23 mouse cellular contexts compared by ENCODE assay signal in genomic region chr1:184061901-184062300, GRCm38 (mm10). TPM values are rescaled to one million over a fixed set of nuclear protein-coding genes. Genes with fewer than 3 reads are reported as not detected.
DNase-seq lines count a peak whose midpoint lies in the region; ATAC-seq and TF ChIP-seq lines count a peak whose summit lies in the region.
"Had no signal": no experiment of that assay in that cellular context is flagged by ENCODE, and none has a peak within 500 bp of the region (broad histone marks: within the 10 kb centered on the region; RNA-seq: fewer than 3 reads in every experiment).

No protein-coding gene starts in this region.

- WGBS in heart, embryonic 12.5 days = 84% methylated on average over 1 of the region's 1 CpGs
- 80% methylated on average over 1 of the region's 1 CpGs for WGBS in intestine, embryonic 14.5 days
- WGBS in intestine, postnatal 0 days = 68% methylated on average over 1 of the region's 1 CpGs
- WGBS in lung, postnatal 0 days = 78% methylated on average over 1 of the region's 1 CpGs
- 76% methylated on average over 1 of the region's 1 CpGs for WGBS in small intestine, adult 2 months

- H3K36me3 ChIP-seq in heart, embryonic 12.5 days = no peaks in the 10 kb centered on the region
- H3K36me3 ChIP-seq in intestine, embryonic 14.5 days (ENCODE audit: control insufficient read depth, insufficient read depth, low read length) = no peaks in the 10 kb centered on the region
- H3K36me3 ChIP-seq in intestine, postnatal 0 days (ENCODE audit: control insufficient read depth, insufficient read depth) = no peaks in the 10 kb centered on the region
- no peaks in the 10 kb centered on the region for H3K36me3 ChIP-seq in lung, postnatal 0 days (ENCODE audit: insufficient read depth, low read length)
- H3K36me3 ChIP-seq in small intestine, adult 2 months (ENCODE audit: control insufficient read depth, insufficient read depth, low read length) = no peaks in the 10 kb centered on the region
- H3K36me3 ChIP-seq: embryonic facial prominence, embryonic 10.5 days; forebrain, embryonic 10.5 days; G1E; hindbrain, embryonic 15.5 days; limb, embryonic 15.5 days; midbrain, embryonic 12.5 days had no signal

- H3K9me3 ChIP-seq in heart, embryonic 12.5 days (replicated peaks) = no peaks in the 10 kb centered on the region
- no peaks in the 10 kb centered on the region for H3K9me3 ChIP-seq in intestine, embryonic 14.5 days (ENCODE audit: control insufficient read depth, low read length)
- H3K9me3 ChIP-seq in intestine, postnatal 0 days (ENCODE audit: control insufficient read depth) = no peaks in the 10 kb centered on the region
- no peaks in the 10 kb centered on the region for H3K9me3 ChIP-seq in lung, postnatal 0 days (ENCODE audit: low read length)
- H3K9me3 ChIP-seq: embryonic facial prominence, embryonic 10.5 days; forebrain, embryonic 10.5 days; hindbrain, embryonic 15.5 days; limb, embryonic 15.5 days; midbrain, embryonic 12.5 days had no signal

- intact Hi-C loops in heart, postnatal 25 days (cut with DNase I) = no loop called here

- peak overlapping the region; percentile 67; the same call in 1 of the 2 replicates for H3K27ac ChIP-seq in heart, embryonic 12.5 days (ENCODE audit: poor library complexity, severe bottlenecking)
- H3K27ac ChIP-seq in intestine, embryonic 14.5 days (ENCODE audit: low read depth) = peak overlapping the region; percentile 73; the same call in 1 of the 2 replicates
- no peak overlapping the region for H3K27ac ChIP-seq in intestine, postnatal 0 days (ENCODE audit: low read depth, low read length)
- H3K27ac ChIP-seq in lung, postnatal 0 days (ENCODE audit: low read length) = peak overlapping the region; percentile 84
- 0 out of 2 replicates have a peak overlapping the region, but pooled peaks have one; percentile 12 for H3K27ac ChIP-seq in small intestine, adult 2 months (ENCODE audit: insufficient read depth, low read depth, low read length)
- H3K27ac ChIP-seq: embryonic facial prominence, embryonic 10.5 days; forebrain, embryonic 10.5 days; hindbrain, embryonic 15.5 days; limb, embryonic 15.5 days; midbrain, embryonic 12.5 days had no signal

- no peak overlapping the region for H3K4me2 ChIP-seq in heart, embryonic 12.5 days
- H3K4me2 ChIP-seq in intestine, embryonic 14.5 days (ENCODE audit: low read length) = no peak overlapping the region
- H3K4me2 ChIP-seq in intestine, postnatal 0 days (replicated peaks; ENCODE audit: low read depth) = no peak overlapping the region
- H3K4me2 ChIP-seq in lung, postnatal 0 days (replicated peaks; ENCODE audit: low read depth, low read length) = no peak overlapping the region
- H3K4me2 ChIP-seq: hindbrain, embryonic 15.5 days; limb, embryonic 15.5 days; midbrain, embryonic 12.5 days had no signal

- H3K4me1 ChIP-seq in heart, embryonic 12.5 days (replicated peaks) = peaks cover 63% of the 10 kb centered on the region
- peaks cover 33% of the 10 kb centered on the region for H3K4me1 ChIP-seq in intestine, embryonic 14.5 days (replicated peaks; ENCODE audit: control insufficient read depth, insufficient read depth, low read length)
- H3K4me1 ChIP-seq in intestine, postnatal 0 days (replicated peaks; ENCODE audit: control insufficient read depth, insufficient read depth, low read length) = no peaks in the 10 kb centered on the region
- H3K4me1 ChIP-seq in lung, postnatal 0 days (ENCODE audit: insufficient read depth, low read depth, low read length) = peaks cover 13% of the 10 kb centered on the region; the same call in 1 of the 2 replicates
- peaks cover 4% of the 10 kb centered on the region; the same call in 1 of the 2 replicates for H3K4me1 ChIP-seq in small intestine, adult 2 months (ENCODE audit: control insufficient read depth, insufficient read depth, insufficient read length, low read length)

- TF ChIP-seq EP300 in lung, postnatal 0 days (IDR thresholded peaks at IDR 0.05) = no peak

- H3K9ac ChIP-seq in heart, embryonic 12.5 days = no peak overlapping the region
- no peak overlapping the region for H3K9ac ChIP-seq in intestine, embryonic 14.5 days (ENCODE audit: low read length)
- no peak overlapping the region for H3K9ac ChIP-seq in intestine, postnatal 0 days (ENCODE audit: low read depth, low read length)
- no peak overlapping the region for H3K9ac ChIP-seq in lung, postnatal 0 days (replicated peaks; ENCODE audit: low read depth)
- H3K9ac ChIP-seq: hindbrain, embryonic 15.5 days; limb, embryonic 15.5 days; midbrain, embryonic 12.5 days had no signal

- no peak for ATAC-seq in heart, embryonic 12.5 days (ENCODE audit: insufficient number of reproducible peaks, low FRiP score)
- no peak for ATAC-seq in intestine, embryonic 14.5 days (replicated peaks; ENCODE audit: low FRiP score, low TSS enrichment, low read depth)
- ATAC-seq in intestine, postnatal 0 days = no peak
- ATAC-seq in lung, postnatal 0 days = no peak
- ATAC-seq: forebrain, embryonic 16.5 days had no signal

- no peak for TF ChIP-seq POLR2A in small intestine, adult 2 months (IDR thresholded peaks at IDR 0.05; ENCODE audit: low read depth, low read length)

- no peak overlapping the region for H3K4me3 ChIP-seq in heart, embryonic 12.5 days
- no peak overlapping the region for H3K4me3 ChIP-seq in intestine, embryonic 14.5 days (ENCODE audit: low read depth, low read length)
- no peak overlapping the region for H3K4me3 ChIP-seq in intestine, postnatal 0 days (ENCODE audit: low read depth, low read length)
- no peak overlapping the region for H3K4me3 ChIP-seq in lung, postnatal 0 days (ENCODE audit: low read depth, low read length)
- H3K4me3 ChIP-seq in small intestine, adult 2 months (ENCODE audit: low read depth, low read length) = no peak overlapping the region
- H3K4me3 ChIP-seq: embryonic facial prominence, embryonic 10.5 days; forebrain, embryonic 10.5 days; hindbrain, embryonic 15.5 days; limb, embryonic 15.5 days; midbrain, embryonic 12.5 days had no signal

- no peak for TF ChIP-seq CTCF in intestine, postnatal 0 days (IDR thresholded peaks at IDR 0.05; ENCODE audit: low read depth)
- TF ChIP-seq CTCF in lung, postnatal 0 days (IDR thresholded peaks at IDR 0.05) = no peak
- no peak for TF ChIP-seq CTCF in small intestine, adult 2 months (IDR thresholded peaks at IDR 0.05; ENCODE audit: extremely low read depth, insufficient read length, insufficient replicate concordance, low read depth, low read length)

- no peaks in the 10 kb centered on the region for H3K27me3 ChIP-seq in heart, embryonic 12.5 days (replicated peaks)
- no peaks in the 10 kb centered on the region for H3K27me3 ChIP-seq in intestine, embryonic 14.5 days (replicated peaks; ENCODE audit: control insufficient read depth, insufficient read depth, low read length)
- no peaks in the 10 kb centered on the region for H3K27me3 ChIP-seq in intestine, postnatal 0 days (replicated peaks; ENCODE audit: control insufficient read depth, insufficient read depth, low read length)
- no peaks in the 10 kb centered on the region for H3K27me3 ChIP-seq in lung, postnatal 0 days (replicated peaks; ENCODE audit: insufficient read depth, low read length)
- no peaks in the 10 kb centered on the region for H3K27me3 ChIP-seq in small intestine, adult 2 months (ENCODE audit: control insufficient read depth, insufficient read depth, low read length)
- H3K27me3 ChIP-seq: CH12.LX; hindbrain, embryonic 15.5 days; limb, embryonic 15.5 days; midbrain, embryonic 12.5 days; Patski had no signal

- DNase-seq in heart, postnatal 25 days (ENCODE audit: low spot score) = no peak
- no peak for DNase-seq in intestine, embryonic 14.5 days (ENCODE audit: low spot score)
- DNase-seq in lung, postnatal 0 days (ENCODE audit: low spot score) = no peak
- no peak for DNase-seq in lung, postnatal 25 days (ENCODE audit: low spot score)
- no peak for DNase-seq in adrenal gland, postnatal 4 days (ENCODE audit: low spot score in 2 of 2)
- DNase-seq: adrenal gland, postnatal 36 days; cerebellum, adult 11 months; cerebellum, postnatal 10 days; gastrocnemius, postnatal 36 days; kidney, adult 18-20 months; left cerebral cortex, postnatal 4 days had no signal

RNA-seq across cellular contexts. Expression of gene 1700056E22Rik, which starts 27.8 kb away (rescaled TPM):
- 3.2 and 3.8 TPM in 2 replicates for polyA plus RNA-seq in heart, embryonic 12.5 days (2016; fragmentation: Nextera tagmentation; extraction: Ambion mirVana)
- under 1 TPM; 0.75 to 0.86 TPM for total RNA-seq in heart, postnatal 25 days (2021)
- polyA plus RNA-seq in intestine, embryonic 14.5 days (2014; fragmentation: Nextera tagmentation; extraction: Ambion mirVana) = 0.93 and 1.6 TPM in 2 replicates
- polyA plus RNA-seq in intestine, postnatal 0 days (2015; fragmentation: Nextera tagmentation; extraction: Ambion mirVana) = 1.2 and 1.5 TPM in 2 replicates
- 2.2 and 2.3 TPM in 2 replicates for polyA plus RNA-seq in lung, postnatal 0 days (2015; fragmentation: Nextera tagmentation; extraction: Ambion mirVana)
- 0.19 and 1.6 TPM in 2 replicates for polyA plus RNA-seq in small intestine, adult 2 months (2012; rRNA removed)
- 1 to 10 TPM; 2.7 to 3.5 TPM for total RNA-seq in adrenal gland, postnatal 4 days (2021)
- total RNA-seq: G1E had no signal
- polyA plus RNA-seq: G1E had no signal

RNA-seq across cellular contexts. Expression of gene Dusp10, which starts 48.8 kb away (rescaled TPM):
- 13.0 and 14.9 TPM in 2 replicates for polyA plus RNA-seq in heart, embryonic 12.5 days (2016; fragmentation: Nextera tagmentation; extraction: Ambion mirVana)
- 1 to 10 TPM; 7.4 to 8.6 TPM for total RNA-seq in heart, postnatal 25 days (2021)
- 12.8 and 13.0 TPM in 2 replicates for polyA plus RNA-seq in intestine, embryonic 14.5 days (2014; fragmentation: Nextera tagmentation; extraction: Ambion mirVana)
- polyA plus RNA-seq in intestine, postnatal 0 days (2015; fragmentation: Nextera tagmentation; extraction: Ambion mirVana) = 6.5 and 8.1 TPM in 2 replicates
- polyA plus RNA-seq in lung, postnatal 0 days (2015; fragmentation: Nextera tagmentation; extraction: Ambion mirVana) = 6.7 and 6.8 TPM in 2 replicates
- 7.6 and 26.9 TPM in 2 replicates for polyA plus RNA-seq in small intestine, adult 2 months (2012; rRNA removed)
- total RNA-seq in adrenal gland, postnatal 4 days (2021) = 10 to 100 TPM; 13.1 to 13.2 TPM
- polyA plus RNA-seq: G1E had no signal
